In the genomic region with DNA sequence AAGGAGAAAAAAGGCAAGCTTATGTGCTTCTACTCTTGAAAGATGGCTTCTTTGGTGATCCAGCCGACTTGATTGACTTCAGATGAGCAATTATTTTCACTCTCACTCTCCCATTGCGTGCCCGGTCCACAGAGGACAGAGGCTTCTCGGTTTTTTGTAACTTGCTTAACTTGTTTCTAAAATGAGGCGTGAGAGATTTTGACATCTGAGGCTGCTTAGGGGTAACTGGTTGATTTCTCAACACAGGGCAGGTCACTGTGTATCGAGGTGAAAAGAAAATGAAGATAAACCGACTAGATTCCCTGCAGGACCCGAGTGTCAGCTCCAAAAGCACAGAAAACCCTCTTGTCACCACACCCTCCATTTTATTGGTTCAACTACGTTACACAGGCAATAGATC, we compare ENCODE assay signal across 13 mouse cellular contexts.
"Had no signal": no experiment of that assay in that cellular context is flagged by ENCODE, and none has a peak within 500 bp of the region (broad histone marks: within the 10 kb centered on the region; RNA-seq: fewer than 3 reads in every experiment).

No protein-coding gene starts in this region.

- H3K9me3 ChIP-seq: liver, embryonic 13.5 days; lung, embryonic 15.5 days; megakaryocyte, embryonic 14.5 days; midbrain, embryonic 12.5 days had no signal

- H3K4me2 ChIP-seq: liver, embryonic 13.5 days; lung, embryonic 15.5 days; midbrain, embryonic 12.5 days had no signal

- H3K27me3 ChIP-seq: liver, embryonic 13.5 days; lung, embryonic 15.5 days; megakaryocyte, embryonic 14.5 days; midbrain, embryonic 12.5 days had no signal

- H3K9ac ChIP-seq: liver, embryonic 13.5 days; liver, postnatal 0 days; lung, embryonic 15.5 days; midbrain, embryonic 12.5 days had no signal

- H3K4me1 ChIP-seq: liver, embryonic 13.5 days; lung, embryonic 15.5 days; megakaryocyte, embryonic 14.5 days; midbrain, embryonic 12.5 days had no signal

- H3K4me3 ChIP-seq: left cerebral cortex, adult 2 months; liver, embryonic 13.5 days; lung, embryonic 15.5 days; megakaryocyte, embryonic 14.5 days; midbrain, embryonic 12.5 days had no signal

- ATAC-seq: intestine, postnatal 0 days; liver, postnatal 0 days had no signal

- DNase-seq: kidney, adult 9 months; kidney, postnatal 10 days; liver; liver, embryonic 13.5 days; liver, postnatal 0 days; right cerebral cortex, adult 18-20 months; right cerebral cortex, postnatal 25 days; thymus, postnatal 36 days had no signal

- H3K27ac ChIP-seq: left cerebral cortex, adult 2 months; liver, embryonic 13.5 days; lung, embryonic 15.5 days; midbrain, embryonic 12.5 days had no signal

- H3K36me3 ChIP-seq: liver, embryonic 13.5 days; lung, embryonic 15.5 days; midbrain, embryonic 12.5 days had no signal
